Mouse (Mus musculus): Measurements from ENCODE around the gene Pias4.

DNA sequence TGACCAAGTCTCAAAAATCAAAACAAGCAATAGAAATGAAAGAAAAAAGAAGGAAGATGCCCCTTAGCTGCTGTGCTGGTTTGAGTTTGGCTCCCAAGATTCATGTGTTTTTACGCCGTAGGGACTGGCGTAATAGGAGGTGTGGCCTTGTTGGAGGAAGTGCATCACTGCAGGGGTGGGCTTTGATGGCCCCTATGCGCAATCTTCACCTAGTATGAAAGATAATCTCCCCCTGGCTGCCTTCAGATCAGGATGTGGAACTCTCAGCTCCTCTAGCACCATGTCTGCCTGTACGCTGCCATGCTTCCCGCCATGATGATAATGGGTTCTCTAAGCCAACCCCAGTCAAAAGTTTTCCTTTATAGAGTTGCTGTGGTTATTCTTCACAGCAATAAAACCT lies 48.5 kb upstream of the Pias4 start:
- TF ChIP-seq CTCF (IDR thresholded peaks at IDR 0.05; ENCODE audit: low read depth, low read length) (no peak), POLR2A (IDR thresholded peaks at IDR 0.05; ENCODE audit: extremely low read depth, insufficient read depth, low read length) (no peak)
